Mouse (Mus musculus) cerebellum, postnatal 36 days (tissue): Measurements from ENCODE around the gene Mrps17.

Experiments
- DNase-seq, 2 experiments: peaks; one replicate each; pipeline ENCODE4 v3.0.0; 2021 to 2022; ENCODE audit warnings: mixed read lengths in 2 of 2

The Mrps17 gene

GRCm38 (mm10) chr5:129742903-129743488 is 27.7 kb downstream of the Mrps17 start:
- DNase-seq, result no peak

- DNase-seq, result no peak
Measured at GRCm38 (mm10) chr5:129744050-129744449, 28.8 kb downstream of the Mrps17 start.

- DNase-seq, result no peak
Measured at GRCm38 (mm10) chr5:129756886-129757285, 41.6 kb downstream of the Mrps17 start.

- DNase-seq, result no peak
Measured at GRCm38 (mm10) chr5:129759929-129760480, 44.7 kb downstream of the Mrps17 start.

- no peak for DNase-seq
Measured at GRCm38 (mm10) chr5:129761865-129762540, 46.7 kb downstream of the Mrps17 start.

GRCm38 (mm10) chr5:129770443-129771355 is 55.4 kb downstream of the Mrps17 start:
- DNase-seq, result no peak
